Mouse (Mus musculus): Measurements from ENCODE around the gene Ncan.

Gene Ncan

DNA sequence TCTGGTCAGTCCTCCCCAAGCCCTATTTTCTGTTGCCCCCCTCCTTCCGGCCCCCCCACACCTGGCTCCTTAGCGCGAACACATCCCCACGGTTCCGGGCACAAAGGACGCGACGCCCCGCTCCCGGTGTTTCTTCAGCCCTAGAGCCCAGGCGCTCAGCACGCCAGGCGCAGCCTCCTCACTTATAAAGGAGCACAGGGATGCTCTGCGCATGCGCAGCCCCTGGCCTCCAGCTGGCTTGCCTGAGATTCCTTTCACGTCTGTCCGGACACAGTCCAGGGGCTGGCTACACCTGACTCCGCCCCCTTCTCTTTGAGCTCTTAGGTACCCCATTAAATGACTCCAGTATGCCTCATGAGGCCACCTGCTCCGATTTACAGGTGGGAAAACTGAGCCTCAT lies at the start of gene Ncan:
Gene Ncan (minus strand): TSS at position 207 of the 400 bp plus-strand sequence.
- no peak for DNase-seq (ENCODE audit: low spot score)

GRCm38 (mm10) chr8:70170116-70170515 lies 49.4 kb upstream of the Ncan start:
- DNase-seq (ENCODE audit: low spot score): no peak

- peak; percentile 61 for DNase-seq (ENCODE audit: low spot score)
Observed at GRCm38 (mm10) chr8:70166504-70167110, 45.9 kb upstream of the Ncan start.

- DNase-seq (ENCODE audit: low spot score): no peak
Observed at GRCm38 (mm10) chr8:70163316-70163715, 42.6 kb upstream of the Ncan start.

GRCm38 (mm10) chr8:70160015-70160414 lies 39.3 kb upstream of the Ncan start:
- DNase-seq (ENCODE audit: low spot score): no peak

DNA sequence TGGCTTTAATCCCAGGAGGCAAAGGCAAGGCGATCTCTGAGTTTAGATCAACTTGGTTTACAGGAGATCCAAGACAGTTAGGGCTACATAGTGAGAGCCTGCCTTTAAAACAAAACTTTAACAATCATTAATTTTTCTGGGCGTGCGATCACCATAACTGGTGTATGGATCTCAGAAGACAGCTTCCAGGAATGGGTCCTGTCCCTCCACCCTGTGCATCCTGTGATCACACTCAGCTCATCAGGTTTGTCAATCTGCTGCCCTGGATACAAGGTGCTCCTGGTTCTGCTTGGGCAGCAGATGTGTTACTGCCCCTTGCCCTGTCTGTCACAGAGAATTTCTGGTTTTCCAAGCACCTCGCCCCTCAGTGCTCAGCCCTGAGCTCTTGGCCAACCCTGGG lies 38.5 kb upstream of the Ncan start:
- no peak for DNase-seq (ENCODE audit: low spot score)

- DNase-seq (ENCODE audit: low spot score): no peak
Observed at GRCm38 (mm10) chr8:70158069-70158853, 37.6 kb upstream of the Ncan start.

DNA sequence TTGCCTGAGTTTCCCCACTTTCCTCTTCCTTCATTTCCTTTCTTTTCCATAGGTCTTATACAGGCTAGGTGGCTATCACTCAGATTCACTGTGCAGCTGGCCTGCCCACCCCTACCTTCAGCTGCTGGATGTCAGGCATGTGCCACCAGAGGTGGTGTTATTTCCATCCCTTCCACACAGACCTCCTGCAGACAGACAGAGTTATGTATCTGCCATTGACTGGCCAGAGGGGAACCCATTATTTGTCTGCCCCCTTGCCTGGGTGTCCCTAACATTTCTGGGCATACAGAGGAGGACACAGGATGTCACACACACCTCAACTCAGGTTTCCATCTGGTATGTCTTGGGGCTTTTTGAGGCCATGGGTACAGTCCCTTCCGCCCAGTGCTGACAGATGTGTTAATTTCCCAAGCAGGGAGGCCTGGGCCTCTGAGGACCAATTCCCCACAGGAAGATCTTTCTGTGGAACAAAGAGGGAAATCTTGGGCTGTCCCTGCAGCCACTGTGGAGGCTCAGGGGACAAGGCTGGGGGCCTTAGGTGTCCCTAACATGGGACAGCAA lies 36.6 kb upstream of the Ncan start:
- DNase-seq (ENCODE audit: low spot score): no peak

DNA sequence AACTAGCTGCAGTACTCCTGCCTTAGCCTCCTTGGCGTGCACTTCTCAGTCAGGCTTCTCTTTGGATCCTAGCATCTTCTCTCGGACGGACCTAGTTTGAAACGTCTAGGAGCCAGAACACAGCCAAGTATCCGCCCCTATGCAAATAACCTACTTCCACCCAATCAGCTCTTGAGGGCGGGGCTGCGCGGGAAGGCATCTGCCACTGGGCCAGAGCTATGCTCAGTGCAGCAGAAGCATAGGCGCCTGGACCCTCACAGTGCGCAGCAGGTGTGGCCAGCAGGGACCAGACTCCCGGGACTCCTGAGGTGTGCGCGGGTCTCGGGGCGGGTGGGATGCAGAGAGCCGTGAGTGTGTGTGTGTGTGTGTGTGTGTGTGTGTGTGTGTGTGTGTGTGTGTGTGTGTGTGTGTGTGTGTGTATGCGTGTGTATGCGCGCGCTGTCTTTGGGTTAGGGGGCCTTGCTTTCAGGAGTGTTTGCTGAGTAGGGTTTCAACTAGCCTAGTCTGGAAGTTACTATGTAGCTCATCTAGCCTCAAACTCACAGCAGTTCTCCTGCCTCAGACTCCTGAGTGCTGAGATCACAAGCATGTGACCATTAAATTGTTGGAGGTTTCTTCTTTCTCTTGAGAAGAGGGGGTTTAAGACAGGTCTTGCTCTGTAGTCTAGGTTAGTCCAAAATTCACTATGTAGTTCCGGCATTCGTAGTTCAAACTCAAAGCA lies 32.0 kb upstream of the Ncan start:
- DNase-seq (ENCODE audit: low spot score): peak; percentile 52

DNA sequence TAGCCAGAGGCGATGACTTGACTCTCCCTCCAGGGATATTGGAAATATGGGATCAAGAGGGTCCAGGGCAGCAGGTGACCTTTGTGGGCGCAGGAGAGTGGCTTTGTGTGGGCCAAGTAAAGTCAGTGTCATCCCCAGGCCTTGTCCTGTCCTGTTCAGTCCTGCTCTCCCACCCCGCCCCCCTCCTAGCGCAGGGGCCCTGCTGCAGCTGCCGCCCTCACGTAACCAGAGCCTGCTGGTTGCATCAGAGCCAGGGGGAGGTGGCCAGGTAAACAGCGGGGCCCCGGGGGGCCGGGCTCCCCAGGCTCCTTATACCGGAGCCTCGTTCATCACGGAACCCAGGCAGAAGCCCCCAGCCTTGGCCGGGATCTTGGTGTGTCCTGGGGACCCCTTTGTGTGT lies 29.5 kb upstream of the Ncan start:
- DNase-seq (ENCODE audit: low spot score): no peak

GRCm38 (mm10) chr8:70147678-70148607 lies 27.3 kb upstream of the Ncan start:
- no peak for DNase-seq (ENCODE audit: low spot score)

DNA sequence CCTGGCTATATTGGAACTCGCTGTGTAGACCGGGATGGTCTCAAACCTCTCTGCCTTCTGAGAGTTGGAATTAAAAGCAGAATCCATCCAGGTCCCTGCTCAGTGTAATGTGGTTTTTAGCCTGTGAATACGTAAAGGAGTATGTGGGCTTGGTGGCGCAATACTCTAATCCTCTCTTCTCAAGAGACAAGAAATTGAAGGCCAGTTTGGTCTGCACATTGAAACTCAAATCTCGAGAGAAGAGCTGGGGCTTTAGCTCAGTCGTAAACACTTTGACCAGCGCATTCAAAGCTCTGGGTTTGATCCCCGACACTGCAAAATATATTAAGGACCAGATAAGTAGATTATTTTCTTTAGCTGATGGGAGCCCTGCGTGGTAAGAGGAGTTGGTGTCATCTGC lies 19.3 kb upstream of the Ncan start:
- DNase-seq (ENCODE audit: low spot score): peak; percentile 56

DNA sequence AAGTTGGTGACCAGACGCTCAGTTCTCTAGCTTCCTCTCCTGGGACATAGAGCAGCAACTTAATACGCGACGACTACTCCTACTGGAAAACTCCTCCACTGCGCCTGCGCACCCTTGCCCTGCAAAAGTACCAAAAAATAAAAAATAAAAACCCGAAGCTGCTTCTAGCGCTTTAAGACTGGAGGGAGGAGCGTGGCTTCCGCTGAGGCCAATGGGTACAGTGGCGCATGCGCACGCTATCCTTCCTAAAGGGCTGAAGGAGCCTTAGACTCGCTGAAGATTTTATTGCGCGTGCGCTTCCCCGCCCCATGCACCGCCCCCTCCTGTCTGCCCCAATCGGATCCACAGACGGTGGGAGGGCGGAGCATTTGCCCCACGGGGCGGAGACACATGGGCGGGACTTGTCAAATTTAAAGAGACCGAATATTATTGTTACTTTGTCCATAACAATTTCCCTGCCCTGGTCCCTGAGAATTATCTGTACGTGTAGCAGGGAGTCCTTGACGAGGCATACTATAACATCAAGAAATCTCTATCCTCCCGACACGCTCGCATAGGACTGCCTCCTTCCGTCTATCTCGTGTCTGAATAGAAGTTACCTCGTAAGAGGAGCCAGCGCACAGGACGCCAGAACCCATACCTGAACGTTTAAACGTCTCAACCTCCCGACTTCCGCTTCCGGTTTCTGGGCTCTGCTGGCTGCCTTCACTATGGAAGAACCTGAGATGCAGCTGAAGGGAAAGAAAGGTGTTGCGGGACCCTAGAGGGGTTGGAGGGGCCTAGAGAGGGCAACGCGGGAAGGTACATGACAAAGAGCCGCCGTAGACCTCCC lies 18.6 kb upstream of the Ncan start, which contains the start of the genes Rfxank, Borcs8 and Mef2b:
Gene Rfxank (minus strand): TSS at position 129 of the 832 bp plus-strand sequence.
Gene Borcs8 (plus strand): TSS at position 474 of the 832 bp plus-strand sequence.
Gene Mef2b (plus strand): TSS at position 686 of the 832 bp plus-strand sequence.
- peak; percentile 100 for DNase-seq (ENCODE audit: low spot score)

- no peak for DNase-seq (ENCODE audit: low spot score)
Observed at GRCm38 (mm10) chr8:70137890-70138289, 17.2 kb upstream of the Ncan start.

- no peak for DNase-seq (ENCODE audit: low spot score)
Observed at GRCm38 (mm10) chr8:70136591-70136990, 15.9 kb upstream of the Ncan start.

GRCm38 (mm10) chr8:70134931-70135330 lies 14.3 kb upstream of the Ncan start:
- no peak for DNase-seq (ENCODE audit: low spot score)

DNA sequence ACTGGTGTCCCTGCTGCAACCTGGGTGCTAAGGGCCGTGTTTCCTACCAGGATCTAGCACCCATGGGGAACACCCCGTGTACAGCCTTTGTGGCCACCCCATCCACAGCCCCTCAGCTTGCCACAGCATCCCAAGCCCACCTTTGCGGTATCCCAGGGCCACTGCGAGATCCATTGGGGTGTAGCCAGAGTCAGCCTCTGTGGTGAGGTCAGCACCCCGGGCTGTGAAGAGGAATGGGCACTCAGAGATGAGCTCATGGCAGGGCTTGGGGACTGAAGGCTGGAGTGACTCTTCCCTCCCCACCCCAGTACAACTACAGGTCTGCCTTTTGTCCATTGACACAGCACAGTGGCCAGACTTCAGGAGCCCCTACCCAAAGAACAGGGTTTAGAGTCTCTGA lies 13.4 kb upstream of the Ncan start:
- no peak for DNase-seq (ENCODE audit: low spot score)

DNA sequence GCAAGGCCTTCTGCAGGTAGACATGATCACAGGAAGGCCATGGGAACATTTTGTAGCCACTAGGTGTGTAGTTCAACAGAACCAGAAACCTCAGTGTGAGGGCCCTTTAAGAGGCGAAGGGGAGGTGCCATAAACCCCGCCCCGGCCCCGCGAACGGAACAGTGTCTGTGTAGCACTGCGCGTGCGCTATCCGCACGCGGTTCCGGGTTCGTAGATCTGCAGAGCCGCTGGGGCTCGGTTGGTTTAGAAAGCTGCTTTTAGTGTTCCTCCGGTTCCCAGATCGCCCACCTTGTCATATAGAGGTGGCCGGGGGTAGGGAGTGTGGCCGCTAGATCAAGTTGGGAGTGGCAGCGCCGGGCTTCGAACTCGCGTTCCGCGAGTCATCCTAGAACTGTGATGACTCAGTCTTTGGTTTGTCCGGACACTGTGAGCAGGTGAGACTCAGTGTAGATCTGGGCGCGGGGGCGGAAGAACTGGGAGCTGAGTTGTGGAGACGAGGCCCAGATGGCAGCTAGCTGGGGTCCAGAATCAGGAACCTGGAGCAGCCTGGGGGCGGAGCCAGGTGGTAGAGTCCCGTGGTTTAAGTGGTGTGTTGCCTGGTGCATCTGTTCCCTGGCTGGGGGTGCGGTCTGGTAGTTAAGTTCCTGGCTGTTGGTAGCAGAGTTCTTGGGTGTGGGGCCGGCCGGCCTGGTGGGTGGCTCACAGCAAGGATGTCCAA lies 10.7 kb upstream of the Ncan start, which contains the start of gene Nr2c2ap:
Gene Nr2c2ap (plus strand): TSS at position 168 of the 718 bp plus-strand sequence.
- DNase-seq (ENCODE audit: low spot score): peak; percentile 94

- no peak for DNase-seq (ENCODE audit: low spot score)
Observed at GRCm38 (mm10) chr8:70130066-70130465, 9.4 kb upstream of the Ncan start.
